Mouse (Mus musculus) layer of hippocampus, adult 9-11 months (tissue): ENCODE measurements around the gene Sh2b3.
"Not testable (repeated sequence)": the region's sequence is repeated elsewhere in the genome, so short reads cannot be mapped to it uniquely, and the experiment has no call there.

Source experiments
- DNase-seq: peaks from one replicate; pipeline ENCODE4 v3.0.0; 2022

The Sh2b3 gene

DNA sequence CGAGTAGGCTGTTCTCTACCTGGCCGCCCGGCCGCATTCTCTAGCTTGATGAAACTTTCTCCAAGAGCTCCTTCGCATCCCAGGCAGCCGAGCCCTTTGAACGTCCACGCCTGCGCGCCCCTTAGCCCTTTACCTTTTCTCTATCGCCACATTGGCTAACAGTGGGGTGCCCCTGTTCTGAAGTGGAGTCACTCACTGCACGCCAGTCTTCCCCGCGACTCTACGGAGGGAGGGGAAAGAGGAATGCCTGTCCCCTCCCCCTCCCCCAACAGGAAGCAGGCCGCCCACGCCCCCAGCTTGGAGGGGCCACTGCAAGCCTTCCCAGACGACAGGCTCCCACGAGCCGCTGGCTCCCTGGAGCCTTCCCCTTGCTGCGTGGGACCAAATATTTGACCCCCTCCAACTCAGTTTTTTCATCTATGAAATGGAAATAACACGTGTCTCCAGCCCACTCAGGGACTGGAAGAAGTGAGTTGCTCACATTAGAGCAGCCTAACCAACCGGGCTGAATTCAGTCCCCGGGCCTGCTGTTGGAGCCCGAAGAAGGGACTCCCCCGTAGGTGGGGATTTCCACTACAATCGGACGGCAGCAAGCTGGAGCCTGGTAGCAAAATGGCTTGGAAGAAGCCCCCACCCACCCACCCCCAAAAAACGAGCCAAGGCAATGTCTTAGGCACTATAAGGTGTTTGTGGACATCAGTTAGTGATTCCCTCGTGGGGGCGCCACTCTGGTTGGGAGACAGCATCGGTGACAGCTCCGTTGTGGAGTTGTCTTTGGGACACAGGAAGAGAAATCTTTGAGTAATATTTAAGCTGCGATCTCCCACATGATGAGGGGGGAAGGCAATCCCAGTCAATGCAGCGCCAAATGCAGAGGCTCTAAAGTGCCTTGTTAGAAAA lies at the start of gene Sh2b3:
Gene Sh2b3 (minus strand): TSS at position 206 of the 900 bp plus-strand sequence.
- peak; percentile 69 for DNase-seq

- DNase-seq = no peak
Measured at GRCm38 (mm10) chr5:121883356-121883755, 45.9 kb upstream of the Sh2b3 start.

DNA sequence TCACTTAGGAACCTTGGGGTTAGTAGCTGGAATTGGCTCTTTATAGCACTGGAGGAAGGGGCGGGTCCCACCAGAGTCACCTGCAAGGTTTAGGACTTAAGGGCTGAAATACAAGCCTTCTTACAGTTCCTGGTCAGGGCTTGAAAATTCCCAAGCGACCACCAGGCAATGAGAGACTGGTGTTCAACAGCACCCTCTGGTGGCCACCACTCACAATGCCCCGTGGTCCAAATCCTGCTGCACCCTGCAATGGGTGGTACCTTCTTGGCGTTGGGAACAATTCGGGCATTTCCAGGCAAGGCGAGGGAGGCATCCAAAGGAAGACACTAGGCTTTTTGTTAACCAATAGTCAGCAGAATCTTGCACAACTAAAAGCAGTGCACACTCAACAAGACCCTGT lies 41.8 kb upstream of the Sh2b3 start:
- DNase-seq = no peak

GRCm38 (mm10) chr5:121878703-121879102 lies 41.3 kb upstream of the Sh2b3 start:
- DNase-seq = no peak

DNA sequence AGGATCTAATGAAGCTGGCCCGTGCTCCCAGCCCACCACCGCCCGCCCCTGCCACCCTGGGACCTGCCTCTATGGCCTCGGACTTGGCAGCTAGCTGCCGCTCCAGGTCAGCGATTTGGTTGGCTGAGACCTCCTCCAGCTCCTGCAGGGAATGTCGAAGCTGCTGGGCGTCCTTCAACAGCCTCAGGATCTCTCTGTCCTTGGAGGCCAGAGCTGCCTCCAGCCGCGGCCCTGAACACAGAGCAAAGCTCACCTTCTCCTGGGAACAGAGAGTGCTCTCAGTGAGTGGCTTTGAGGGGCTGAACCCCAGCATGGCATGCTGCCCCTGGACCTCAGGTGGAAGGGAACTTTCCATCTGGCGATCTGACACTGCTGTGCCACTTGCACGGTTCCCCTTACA lies 39.5 kb upstream of the Sh2b3 start:
- no peak for DNase-seq

DNA sequence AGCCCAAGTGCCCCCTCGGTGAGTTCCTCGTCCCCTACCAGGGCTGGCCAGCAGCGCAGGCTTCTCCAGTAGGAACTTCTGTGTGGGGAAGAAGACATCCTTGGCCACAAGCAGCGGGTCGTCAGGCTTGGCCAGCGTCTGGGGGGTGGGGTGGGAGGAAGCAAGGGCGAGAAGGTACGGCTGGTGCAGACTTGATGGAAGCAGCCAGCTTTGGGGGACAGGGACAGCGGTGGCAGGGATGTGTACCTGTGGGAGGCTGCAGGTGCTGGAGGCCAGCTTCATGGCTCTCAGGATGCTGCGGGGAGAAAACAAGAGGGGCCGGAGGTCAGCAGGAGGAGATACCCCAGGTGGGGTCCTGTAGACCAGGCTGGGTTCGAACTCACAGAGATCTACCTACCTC lies 37.6 kb upstream of the Sh2b3 start:
- no peak for DNase-seq

DNA sequence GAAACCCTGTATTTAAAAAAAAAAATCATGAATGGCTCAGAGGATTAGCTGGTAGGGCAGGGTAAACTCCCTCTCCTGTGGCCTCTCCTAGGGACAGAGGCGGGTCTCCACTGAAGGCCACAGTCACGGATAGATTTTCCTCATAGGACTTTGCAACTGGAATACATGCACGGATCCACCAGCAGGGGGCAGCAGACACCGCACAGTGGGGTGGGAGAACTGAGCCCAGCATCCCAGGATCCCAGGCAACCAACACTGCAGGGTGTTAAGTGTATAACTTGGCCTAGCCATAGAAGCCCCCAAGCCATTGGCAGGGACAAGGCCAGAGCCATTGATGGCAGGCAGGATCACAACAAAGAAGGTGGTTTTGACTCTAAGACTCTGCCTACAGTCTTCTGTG lies 34.7 kb upstream of the Sh2b3 start:
- DNase-seq = no peak

GRCm38 (mm10) chr5:121871515-121872030 lies 34.1 kb upstream of the Sh2b3 start:
- DNase-seq = no peak

- DNase-seq = no peak
Measured at GRCm38 (mm10) chr5:121870832-121871231, 33.4 kb upstream of the Sh2b3 start.

GRCm38 (mm10) chr5:121867963-121868362 lies 30.5 kb upstream of the Sh2b3 start:
- no peak for DNase-seq

DNA sequence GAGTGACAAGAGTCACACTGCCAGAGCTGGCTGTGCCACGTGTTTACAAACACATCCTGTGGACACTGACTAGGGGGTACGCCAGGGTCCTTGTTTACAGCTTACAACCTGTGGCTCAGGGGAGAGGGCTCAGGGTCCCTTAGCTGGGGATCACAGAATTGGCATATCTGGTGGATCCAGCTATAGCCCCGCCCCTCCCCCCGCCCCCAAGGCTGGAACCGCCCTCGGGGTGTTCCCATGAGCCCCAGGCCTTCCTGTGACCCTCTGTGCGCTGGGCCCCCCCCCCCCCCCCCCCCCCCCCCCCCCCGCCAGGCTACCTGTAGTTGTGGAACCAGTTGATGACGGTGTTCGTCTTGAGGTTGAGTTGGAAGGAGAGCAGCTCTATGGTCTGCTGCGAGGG lies 26.9 kb upstream of the Sh2b3 start:
- DNase-seq = no peak

DNA sequence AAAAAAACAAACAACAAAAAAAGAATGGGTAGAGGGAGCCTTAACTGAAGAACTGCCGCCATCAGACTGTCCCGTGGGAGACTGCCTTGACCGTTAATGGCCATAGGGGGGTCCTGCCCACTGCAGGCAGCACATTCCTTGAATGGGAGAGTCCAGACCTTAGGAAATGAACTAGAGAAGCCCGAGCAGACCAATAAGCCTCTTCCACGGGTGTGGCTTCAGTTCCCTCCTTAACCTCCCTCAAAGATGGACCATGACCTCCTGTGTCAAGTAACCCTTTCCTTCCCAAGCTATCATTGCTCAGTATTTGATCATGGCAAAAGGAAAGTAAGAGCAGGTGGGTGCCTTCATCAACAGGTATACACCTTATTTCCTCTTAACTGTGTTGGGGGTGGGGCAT lies 24.5 kb upstream of the Sh2b3 start:
- no peak for DNase-seq

DNA sequence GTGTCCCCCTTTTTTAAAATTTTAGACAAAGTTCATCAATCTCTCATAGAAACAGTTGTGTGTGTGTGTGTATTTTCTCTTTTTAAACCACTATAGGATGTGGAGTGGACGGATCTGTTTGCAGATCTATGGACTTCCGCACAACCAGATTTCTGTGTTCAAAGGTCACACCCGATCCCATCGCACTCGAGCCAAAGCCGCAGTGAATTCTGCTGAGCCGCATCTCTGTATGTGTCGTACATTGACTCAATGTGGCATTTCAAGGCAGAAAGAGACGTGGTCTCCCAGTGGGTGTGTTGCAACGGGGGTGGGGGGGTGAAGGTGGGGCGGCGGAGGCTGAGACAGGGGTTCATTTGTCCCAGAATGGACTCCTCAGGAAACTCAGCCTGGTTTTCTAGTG lies 21.0 kb upstream of the Sh2b3 start:
- DNase-seq = no peak

GRCm38 (mm10) chr5:121856740-121857139 lies 19.3 kb upstream of the Sh2b3 start:
- DNase-seq = no peak

GRCm38 (mm10) chr5:121854768-121855167 lies 17.3 kb upstream of the Sh2b3 start:
- no peak for DNase-seq

- no peak for DNase-seq
Measured at GRCm38 (mm10) chr5:121853368-121854051, 16.1 kb upstream of the Sh2b3 start.

GRCm38 (mm10) chr5:121849478-121850349 lies 12.3 kb upstream of the Sh2b3 start:
- DNase-seq = no peak

- DNase-seq = peak; percentile 91
Measured at GRCm38 (mm10) chr5:121848743-121849142, 11.3 kb upstream of the Sh2b3 start, which contains the start of gene Pheta1. Gene Pheta1 (plus strand): TSS chr5:121848984.

- DNase-seq = no peak
Measured at GRCm38 (mm10) chr5:121848035-121848519, 10.6 kb upstream of the Sh2b3 start.

- not testable (repeated sequence) for DNase-seq
Measured at GRCm38 (mm10) chr5:121847269-121847668, 9.8 kb upstream of the Sh2b3 start.

- no peak for DNase-seq
Measured at GRCm38 (mm10) chr5:121846322-121846721, 8.9 kb upstream of the Sh2b3 start.

GRCm38 (mm10) chr5:121845361-121845760 lies 7.9 kb upstream of the Sh2b3 start:
- no peak for DNase-seq
